Comparison of ENCODE assay signal across 8 mouse cellular contexts in the genomic region with DNA sequence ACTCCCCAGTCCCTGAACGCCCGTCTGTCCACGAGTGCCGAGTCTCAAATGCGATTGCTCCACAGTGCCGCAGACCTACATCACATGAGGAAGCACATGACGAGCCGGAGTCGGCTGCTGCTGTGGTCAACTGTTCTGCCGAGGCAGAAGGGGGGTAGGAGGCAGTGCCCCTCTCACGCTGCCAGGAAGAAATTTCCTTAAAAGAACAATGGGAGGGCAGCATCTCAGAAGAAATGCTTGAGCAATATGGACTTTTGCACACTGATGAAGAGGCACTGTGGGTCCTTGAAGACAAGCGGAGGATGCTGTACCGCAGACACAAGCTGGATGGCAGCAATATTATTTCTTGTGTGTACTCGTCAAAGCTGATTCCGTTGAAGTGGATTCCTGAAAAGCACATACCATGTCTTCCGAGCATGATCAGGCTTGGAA.
DNase-seq lines count a peak whose midpoint lies in the region; ATAC-seq and TF ChIP-seq lines count a peak whose summit lies in the region.

No protein-coding gene starts in this region.

- WGBS in liver, embryonic 13.5 days (ENCODE audit: insufficient replicate concordance): 40% methylated on average over 16 of the region's 16 CpGs
- WGBS in liver, embryonic 12.5 days (ENCODE audit: insufficient replicate concordance): 44% methylated on average over 16 of the region's 16 CpGs
- 73% methylated on average over 16 of the region's 16 CpGs for WGBS in heart, embryonic 10.5 days
- WGBS in kidney, postnatal 0 days: 24% methylated on average over 16 of the region's 16 CpGs
- WGBS in limb, embryonic 15.5 days: 41% methylated on average over 16 of the region's 16 CpGs

- no peaks in the 10 kb centered on the region for H3K36me3 ChIP-seq in liver, embryonic 13.5 days
- H3K36me3 ChIP-seq in liver, embryonic 12.5 days: no peaks in the 10 kb centered on the region
- H3K36me3 ChIP-seq in heart, embryonic 10.5 days: no peaks in the 10 kb centered on the region
- no peaks in the 10 kb centered on the region for H3K36me3 ChIP-seq in kidney, postnatal 0 days (ENCODE audit: insufficient read depth, low read length)
- H3K36me3 ChIP-seq in limb, embryonic 15.5 days: no peaks in the 10 kb centered on the region

- no peak overlapping the region for H3K27ac ChIP-seq in liver, embryonic 13.5 days
- no peak overlapping the region for H3K27ac ChIP-seq in liver, embryonic 12.5 days
- peak overlapping the region; percentile 65 for H3K27ac ChIP-seq in heart, embryonic 10.5 days
- peak overlapping the region; percentile 43; the same call in 1 of the 2 replicates for H3K27ac ChIP-seq in kidney, postnatal 0 days
- no peak overlapping the region for H3K27ac ChIP-seq in limb, embryonic 15.5 days

- ATAC-seq in liver, embryonic 13.5 days (ENCODE audit: low read depth): no peak
- ATAC-seq in liver, embryonic 12.5 days: no peak
- ATAC-seq in kidney, postnatal 0 days (replicated peaks; ENCODE audit: low FRiP score, low read depth): no peak
- ATAC-seq in limb, embryonic 15.5 days (ENCODE audit: insufficient number of reproducible peaks, low FRiP score, low TSS enrichment, low read depth): no peak

- H3K27me3 ChIP-seq in liver, embryonic 13.5 days: no peaks in the 10 kb centered on the region
- H3K27me3 ChIP-seq in liver, embryonic 12.5 days (replicated peaks): no peaks in the 10 kb centered on the region
- no peaks in the 10 kb centered on the region for H3K27me3 ChIP-seq in heart, embryonic 10.5 days (ENCODE audit: insufficient read depth, poor library complexity, severe bottlenecking)
- H3K27me3 ChIP-seq in kidney, postnatal 0 days (ENCODE audit: insufficient read depth, low read length): no peaks in the 10 kb centered on the region
- no peaks in the 10 kb centered on the region for H3K27me3 ChIP-seq in limb, embryonic 15.5 days

- H3K9me3 ChIP-seq in liver, embryonic 13.5 days (replicated peaks): no peaks in the 10 kb centered on the region
- H3K9me3 ChIP-seq in liver, embryonic 12.5 days (replicated peaks): no peaks in the 10 kb centered on the region
- H3K9me3 ChIP-seq in heart, embryonic 10.5 days: no peaks in the 10 kb centered on the region
- no peaks in the 10 kb centered on the region for H3K9me3 ChIP-seq in kidney, postnatal 0 days (replicated peaks; ENCODE audit: low read length)
- H3K9me3 ChIP-seq in limb, embryonic 15.5 days: no peaks in the 10 kb centered on the region

- TF ChIP-seq CTCF in kidney, postnatal 0 days (IDR thresholded peaks at IDR 0.05; ENCODE audit: low read depth): peak; percentile 56

- no peak for DNase-seq in liver, embryonic 13.5 days
- DNase-seq in embryo, embryonic 11 days: peak; percentile 41
- DNase-seq in heart, embryonic 10.5 days (ENCODE audit: low spot score): no peak
- peak; percentile 68 for DNase-seq in kidney, postnatal 0 days (ENCODE audit: low spot score)
- peak; percentile 65 for DNase-seq in naive thymus-derived CD4-positive, alpha-beta T cell, adult 2 months (ENCODE audit: low read depth)
- peak; percentile 58 for DNase-seq in thymus, postnatal 0 days (ENCODE audit: low spot score)

- no peak overlapping the region for H3K4me3 ChIP-seq in liver, embryonic 13.5 days (replicated peaks)
- H3K4me3 ChIP-seq in liver, embryonic 12.5 days: no peak overlapping the region
- H3K4me3 ChIP-seq in heart, embryonic 10.5 days: no peak overlapping the region
- 0 out of 2 replicates have a peak overlapping the region, but pooled peaks have one; percentile 7 for H3K4me3 ChIP-seq in kidney, postnatal 0 days (replicated peaks; ENCODE audit: low read depth, low read length)
- peak overlapping the region; percentile 18 for H3K4me3 ChIP-seq in limb, embryonic 15.5 days

- H3K4me2 ChIP-seq in liver, embryonic 13.5 days: 0 out of 2 replicates have a peak overlapping the region, but pooled peaks have one; percentile 8
- no peak overlapping the region for H3K4me2 ChIP-seq in liver, embryonic 12.5 days
- peak overlapping the region; percentile 55 for H3K4me2 ChIP-seq in kidney, postnatal 0 days (ENCODE audit: low read length)
- peak overlapping the region; percentile 41 for H3K4me2 ChIP-seq in limb, embryonic 15.5 days

- H3K9ac ChIP-seq in liver, embryonic 13.5 days: no peak overlapping the region
- no peak overlapping the region for H3K9ac ChIP-seq in liver, embryonic 12.5 days
- H3K9ac ChIP-seq in kidney, postnatal 0 days (ENCODE audit: low read depth, low read length): no peak overlapping the region
- H3K9ac ChIP-seq in limb, embryonic 15.5 days: no peak overlapping the region

- peaks cover 19% of the 10 kb centered on the region for H3K4me1 ChIP-seq in liver, embryonic 13.5 days (replicated peaks)
- peaks cover 17% of the 10 kb centered on the region for H3K4me1 ChIP-seq in liver, embryonic 12.5 days
- peaks cover 70% of the 10 kb centered on the region for H3K4me1 ChIP-seq in heart, embryonic 10.5 days
- H3K4me1 ChIP-seq in kidney, postnatal 0 days (replicated peaks; ENCODE audit: insufficient read depth, low read length): peaks cover 15% of the 10 kb centered on the region; the same call in 1 of the 2 replicates
- H3K4me1 ChIP-seq in limb, embryonic 15.5 days: peaks cover 46% of the 10 kb centered on the region

Comparison
In these comparisons a context has a peak if more than half of its experiments do, and no peak if none do; other contexts are left out.
1. DNase-seq: peak in embryo, embryonic 11 days (single experiment), kidney, postnatal 0 days (single experiment), naive thymus-derived CD4-positive, alpha-beta T cell, adult 2 months (single experiment) and thymus, postnatal 0 days (single experiment); none in liver, embryonic 13.5 days (single experiment) and heart, embryonic 10.5 days (single experiment).
2. H3K27ac ChIP-seq: peak in heart, embryonic 10.5 days (single experiment) and kidney, postnatal 0 days (single experiment); none in liver, embryonic 13.5 days (single experiment), liver, embryonic 12.5 days (single experiment) and limb, embryonic 15.5 days (single experiment).
3. H3K4me3 ChIP-seq: peak in kidney, postnatal 0 days (single experiment) and limb, embryonic 15.5 days (single experiment); none in liver, embryonic 13.5 days (single experiment), liver, embryonic 12.5 days (single experiment) and heart, embryonic 10.5 days (single experiment).